Mouse (Mus musculus) heart, embryonic 16.5 days (tissue): ENCODE data around the gene Prdm11. TPM values are rescaled to one million over a fixed set of nuclear protein-coding genes. Genes with fewer than 3 reads are reported as not detected.

Experiments used
- ATAC-seq: fragments of 200-750 bp; cut with Nextera tagmentation; replicated peaks from 2 replicates; pipeline ENCODE4 v1.8.0; 2017; ENCODE audit warnings: moderate number of reproducible peaks; ENCODE audit not compliant: insufficient read depth, low FRiP score; ENCODE audit errors: extremely low read depth
- H3K27ac ChIP-seq: fragments of 300-500 bp; sonication (generic); 2 replicates; pipeline ENCODE4 v1.5.1; 2014; ENCODE audit warnings: mild to moderate bottlenecking, low read length, control low read depth, moderate library complexity
- H3K27me3 ChIP-seq: fragments of 300-500 bp; sonication (generic); 2 replicates; pipeline ENCODE4 v1.6.1; 2014; ENCODE audit warnings: low read length, mixed read lengths; ENCODE audit not compliant: control insufficient read depth, insufficient read depth
- H3K36me3 ChIP-seq: fragments of 300-500 bp; sonication (generic); 2 replicates; pipeline ENCODE4 v1.6.1; 2014; ENCODE audit not compliant: control insufficient read depth, insufficient read depth
- H3K4me1 ChIP-seq: fragments of 300-500 bp; sonication (generic); 2 replicates; pipeline ENCODE4 v1.6.1; 2014; ENCODE audit warnings: low read length, mixed read lengths; ENCODE audit not compliant: control insufficient read depth, insufficient read depth
- H3K4me2 ChIP-seq: fragments of 300-500 bp; sonication (generic); 2 replicates; pipeline ENCODE4 v1.6.1; 2014; ENCODE audit warnings: low read depth, mild to moderate bottlenecking, control low read depth, low read length
- H3K4me3 ChIP-seq: fragments of 300-500 bp; sonication (generic); 2 replicates; pipeline ENCODE4 v1.5.1; 2014; ENCODE audit warnings: mild to moderate bottlenecking, control low read depth, low read length
- H3K9ac ChIP-seq: fragments of 300-500 bp; sonication (generic); 2 replicates; pipeline ENCODE4 v1.6.1; 2014; ENCODE audit warnings: low read length, control low read depth
- H3K9me3 ChIP-seq: fragments of 300-500 bp; sonication (generic); replicated peaks from 2 replicates; pipeline ENCODE4 v1.6.1; 2016; ENCODE audit warnings: low read length; ENCODE audit not compliant: control insufficient read depth
- WGBS: fragments of 180-500 bp; shearing (Covaris S2); extraction: QIAGEN DNeasy Blood & Tissue Kit; methylation state at CpG from one replicate; pipeline ENCODE4 v1.1.7; 2014; 5-methylcytosine and 5-hydroxymethylcytosine counted together
- polyA plus RNA-seq: library from polyadenylated mRNA; unstranded; fragments of >200 nt; fragmentation: Nextera tagmentation; extraction: Ambion mirVana; gene quantifications from 2 replicates; pipeline ENCODE4 v1.2.1, GENCODE M21; 2015

Gene Prdm11
- 3.7 and 3.9 TPM in 2 replicates for polyA plus RNA-seq

DNA sequence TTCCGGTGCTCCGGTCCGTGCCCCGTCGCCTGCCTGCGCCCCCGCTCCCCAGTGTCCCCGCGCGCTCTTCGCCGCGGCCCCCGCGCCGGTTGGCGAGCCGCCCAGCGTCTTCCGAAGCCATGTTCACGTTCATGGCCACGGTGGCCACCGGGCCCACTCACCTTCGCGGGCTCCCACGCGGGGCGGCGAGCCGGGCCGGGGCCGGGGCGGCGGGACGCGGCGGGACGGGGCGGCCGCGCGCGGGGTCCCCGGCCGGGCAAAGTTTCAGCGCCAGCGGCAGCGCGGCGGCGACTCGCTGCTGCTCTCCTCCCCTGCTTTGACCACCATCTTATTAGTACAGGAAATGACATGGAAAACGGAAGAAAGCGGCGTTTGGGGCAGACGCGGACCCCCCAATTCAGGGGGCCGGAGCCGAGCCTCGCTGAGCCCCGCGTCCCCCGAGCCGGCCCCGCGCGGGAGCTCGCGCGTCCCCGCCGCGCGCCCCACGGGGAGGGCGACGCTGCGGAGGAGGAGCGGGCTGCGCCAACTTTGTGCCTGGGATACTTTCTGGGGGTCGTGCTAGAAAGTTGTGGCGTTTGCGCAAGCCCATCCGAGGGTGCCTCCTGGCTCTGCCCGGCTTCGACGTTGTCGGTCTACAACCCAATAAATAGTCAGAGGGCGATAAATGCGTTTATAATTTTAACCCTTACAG, at the start of gene Prdm11:
Gene Prdm11 (minus strand): TSS at position 350 of the 691 bp plus-strand sequence.
- peak within 1 kb of the TSS; percentile 80 for H3K4me3 ChIP-seq
- no peaks in the 10 kb centered on the region for H3K36me3 ChIP-seq
- no peaks in the 10 kb centered on the region for H3K9me3 ChIP-seq
- peaks cover 50% of the 10 kb centered on the region for H3K4me1 ChIP-seq
- H3K27ac ChIP-seq, result peak within 1 kb of the TSS; percentile 96
- peak; percentile 37 for ATAC-seq
- WGBS, result 2% methylated on average over 79 of the region's 90 CpGs
- H3K9ac ChIP-seq, result peak within 1 kb of the TSS; percentile 97
- no peaks in the 10 kb centered on the region for H3K27me3 ChIP-seq
- peak within 1 kb of the TSS; percentile 80 for H3K4me2 ChIP-seq

DNA sequence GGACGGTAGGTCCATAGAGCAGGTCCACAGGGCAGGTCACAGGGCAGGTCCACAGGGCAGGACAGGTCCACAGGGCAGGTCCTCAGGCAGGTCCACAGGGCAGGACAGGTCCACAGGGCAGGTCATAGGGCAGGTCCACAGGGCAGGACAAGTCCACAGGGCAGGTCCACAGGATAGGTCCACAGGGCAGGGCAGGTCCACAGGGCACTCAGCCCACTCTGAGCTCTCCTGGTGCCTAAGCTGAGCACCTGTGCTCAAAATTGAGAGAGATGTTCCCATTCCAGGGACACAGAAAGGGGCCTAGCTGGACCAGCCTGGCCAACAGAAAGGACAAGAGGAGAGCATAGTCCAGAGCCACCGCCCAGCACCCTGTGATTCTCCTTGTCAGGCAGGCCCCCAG, 46.4 kb upstream of the Prdm11 start:
- H3K4me1 ChIP-seq, result no peaks in the 10 kb centered on the region
- H3K4me2 ChIP-seq, result no peak overlapping the region
- H3K27ac ChIP-seq, result no peak overlapping the region
- no peak overlapping the region for H3K9ac ChIP-seq
- 70% methylated on average over 2 of the region's 2 CpGs for WGBS
- no peaks in the 10 kb centered on the region for H3K9me3 ChIP-seq
- H3K27me3 ChIP-seq, result peaks cover 4% of the 10 kb centered on the region; the same call in 1 of the 2 replicates
- H3K4me3 ChIP-seq, result no peak overlapping the region
- H3K36me3 ChIP-seq, result no peaks in the 10 kb centered on the region
- ATAC-seq, result no peak

DNA sequence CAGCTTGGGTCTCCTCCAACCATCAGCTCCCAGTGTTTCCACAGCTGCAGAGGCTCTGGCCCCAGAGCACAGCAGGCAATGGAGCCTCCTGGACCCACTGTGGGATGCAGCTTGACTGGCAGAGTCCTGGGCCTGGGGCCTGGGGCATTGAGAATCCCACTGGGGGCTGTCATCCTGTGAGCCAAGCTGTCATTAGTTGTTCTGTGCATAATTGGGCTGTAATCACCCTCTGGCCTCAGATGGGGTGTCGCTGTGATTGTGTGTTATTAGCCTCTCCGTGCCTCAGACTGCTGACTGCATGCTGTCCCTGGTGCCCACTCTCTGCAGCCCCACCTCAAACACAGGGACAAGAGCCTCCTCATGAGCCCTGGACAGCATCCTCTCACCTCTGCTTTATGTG, 45.7 kb upstream of the Prdm11 start:
- H3K27ac ChIP-seq, result no peak overlapping the region
- H3K4me2 ChIP-seq, result no peak overlapping the region
- H3K4me1 ChIP-seq, result no peaks in the 10 kb centered on the region
- no peak overlapping the region for H3K9ac ChIP-seq
- no peaks in the 10 kb centered on the region for H3K36me3 ChIP-seq
- no peak overlapping the region for H3K4me3 ChIP-seq
- peaks cover 4% of the 10 kb centered on the region; the same call in 1 of the 2 replicates for H3K27me3 ChIP-seq
- 61% methylated on average over 2 of the region's 2 CpGs for WGBS
- H3K9me3 ChIP-seq, result no peaks in the 10 kb centered on the region
- ATAC-seq, result no peak

DNA sequence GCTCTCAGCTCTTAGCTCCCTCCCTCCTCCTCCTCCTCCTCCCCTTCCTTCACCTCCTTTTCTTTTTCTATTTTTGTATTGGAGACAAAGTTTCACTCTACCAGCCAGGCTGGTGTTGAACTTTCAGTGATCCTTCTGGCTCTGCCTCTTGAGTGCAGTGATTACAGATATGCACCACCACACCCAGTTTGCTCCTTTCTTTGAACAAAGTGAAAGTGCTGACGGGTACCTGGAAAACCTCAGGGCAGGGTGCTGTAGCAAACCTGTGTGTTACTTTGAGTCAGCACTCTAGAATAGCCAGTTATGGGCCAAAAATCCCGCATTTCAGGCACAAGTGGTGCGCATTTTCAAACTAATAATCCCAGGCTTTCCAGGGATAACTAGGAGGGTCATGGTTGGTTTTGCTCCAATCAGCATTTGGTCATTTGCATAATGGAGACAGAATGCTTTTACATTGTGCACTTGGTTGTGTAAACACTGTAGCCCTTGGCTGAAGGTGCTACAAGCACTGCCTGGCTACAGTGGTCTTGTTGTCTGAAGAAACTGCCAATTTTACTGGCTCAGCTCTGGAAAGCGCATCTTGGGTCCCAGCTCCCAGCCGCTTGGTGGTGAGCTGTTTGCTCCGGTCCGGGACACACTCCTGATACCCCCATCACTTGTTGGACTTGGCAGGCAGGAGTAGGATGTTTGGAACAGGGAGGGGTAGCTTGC, 43.6 kb upstream of the Prdm11 start:
- Histone ChIP-seq H3K9me3 (no peaks in the 10 kb centered on the region), H3K27me3 (peaks cover 4% of the 10 kb centered on the region; the same call in 1 of the 2 replicates), H3K4me3 (no peak overlapping the region), H3K36me3 (no peaks in the 10 kb centered on the region), H3K4me2 (no peak overlapping the region), H3K27ac (no peak overlapping the region), H3K9ac (no peak overlapping the region), H3K4me1 (no peaks in the 10 kb centered on the region)
- no peak for ATAC-seq
- 42% methylated on average over 7 of the region's 7 CpGs for WGBS

DNA sequence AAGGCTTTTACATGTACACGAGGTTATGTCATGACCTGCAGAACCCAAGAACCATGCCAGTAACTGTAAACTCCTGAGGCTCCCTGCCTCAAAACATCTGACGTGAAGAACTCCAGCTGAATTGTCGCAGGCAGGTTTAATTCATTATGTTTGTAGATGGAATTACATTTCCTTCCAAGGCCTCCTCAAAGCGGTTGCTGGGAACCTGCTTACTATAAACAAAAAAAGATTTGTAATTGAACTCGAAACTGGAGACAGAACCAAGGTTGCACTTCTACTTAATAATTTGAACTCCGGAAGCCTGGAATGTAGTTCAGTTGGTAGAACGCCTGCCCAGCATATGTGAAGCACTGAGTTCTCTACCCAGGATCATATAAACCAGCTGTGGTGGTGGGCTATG, 42.0 kb upstream of the Prdm11 start:
- Histone ChIP-seq H3K27me3 (0 out of 2 replicates have a peak, but pooled peaks cover 4% of the 10 kb centered on the region), H3K27ac (no peak overlapping the region), H3K4me2 (no peak overlapping the region), H3K36me3 (no peaks in the 10 kb centered on the region), H3K9me3 (no peaks in the 10 kb centered on the region), H3K4me1 (no peaks in the 10 kb centered on the region), H3K4me3 (no peak overlapping the region), H3K9ac (no peak overlapping the region)
- ATAC-seq, result no peak
- 87% methylated on average over 7 of the region's 7 CpGs for WGBS

DNA sequence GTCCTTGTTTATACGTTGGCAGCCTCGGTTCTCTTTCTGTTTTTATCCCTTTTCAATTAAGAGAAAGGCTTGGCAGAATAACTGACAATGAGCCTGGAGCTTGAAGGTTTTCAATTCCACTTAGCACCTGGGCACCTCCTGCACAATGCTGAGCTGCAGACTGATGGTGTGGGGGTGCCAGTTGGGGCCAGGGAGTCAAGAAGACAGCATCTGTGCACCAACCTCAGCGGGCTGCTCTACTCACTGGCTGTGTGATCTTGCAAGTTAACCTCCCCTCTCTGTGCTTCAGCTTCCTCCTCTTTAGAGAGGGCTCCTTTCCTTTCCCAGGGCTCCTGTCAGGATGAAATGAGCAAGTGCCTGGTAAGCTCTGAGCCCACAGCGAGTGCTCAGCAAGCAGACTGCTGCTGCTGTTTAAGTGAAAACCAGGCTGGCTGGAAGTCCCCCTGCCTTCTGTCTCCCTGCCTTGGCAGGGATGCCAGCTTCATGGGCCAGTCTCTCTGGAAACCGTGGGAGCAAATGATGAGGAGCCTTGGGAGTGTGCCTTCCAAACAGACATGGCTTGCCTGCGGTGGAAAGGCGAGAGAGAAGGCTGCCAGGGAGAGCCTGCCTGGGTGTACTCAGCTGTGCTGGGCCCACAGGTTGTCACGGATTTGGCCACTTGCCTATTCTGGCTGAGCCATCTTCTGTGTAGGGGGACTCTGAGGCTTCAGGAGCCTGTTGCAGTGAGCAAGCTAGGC, 39.5 kb upstream of the Prdm11 start:
- no peaks in the 10 kb centered on the region for H3K9me3 ChIP-seq
- 0 out of 2 replicates have a peak, but pooled peaks cover 4% of the 10 kb centered on the region for H3K27me3 ChIP-seq
- H3K4me3 ChIP-seq, result no peak overlapping the region
- no peak overlapping the region for H3K4me2 ChIP-seq
- WGBS, result 54% methylated on average over 8 of the region's 8 CpGs
- H3K4me1 ChIP-seq, result no peaks in the 10 kb centered on the region
- H3K36me3 ChIP-seq, result no peaks in the 10 kb centered on the region
- no peak overlapping the region for H3K27ac ChIP-seq
- no peak overlapping the region for H3K9ac ChIP-seq
- ATAC-seq, result no peak

DNA sequence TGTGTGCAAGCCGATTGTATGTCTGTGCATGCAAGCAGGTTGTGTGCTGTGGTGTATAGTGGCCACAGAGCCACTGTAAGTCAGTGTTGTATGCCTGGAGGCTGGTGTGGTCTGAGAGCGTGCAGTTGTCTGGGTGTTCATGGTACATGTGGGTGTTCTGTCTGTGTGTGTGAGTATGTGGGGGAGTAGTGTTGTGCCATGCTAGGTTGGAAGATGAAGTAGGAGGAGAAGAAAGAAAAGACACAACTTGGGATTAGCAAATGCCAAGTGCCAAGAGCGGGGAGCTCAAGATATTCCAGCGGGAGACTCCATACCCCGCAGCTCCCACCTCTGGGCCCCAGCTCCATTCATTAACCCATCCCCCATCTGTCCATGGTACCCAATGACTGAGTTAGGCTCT, 38.5 kb upstream of the Prdm11 start:
- no peak overlapping the region for H3K9ac ChIP-seq
- no peaks in the 10 kb centered on the region for H3K36me3 ChIP-seq
- WGBS, result 80% methylated on average over 5 of the region's 5 CpGs
- no peak overlapping the region for H3K27ac ChIP-seq
- no peak overlapping the region for H3K4me2 ChIP-seq
- H3K4me1 ChIP-seq, result no peaks in the 10 kb centered on the region
- ATAC-seq, result no peak
- no peaks in the 10 kb centered on the region for H3K27me3 ChIP-seq
- H3K9me3 ChIP-seq, result no peaks in the 10 kb centered on the region
- no peak overlapping the region for H3K4me3 ChIP-seq

DNA sequence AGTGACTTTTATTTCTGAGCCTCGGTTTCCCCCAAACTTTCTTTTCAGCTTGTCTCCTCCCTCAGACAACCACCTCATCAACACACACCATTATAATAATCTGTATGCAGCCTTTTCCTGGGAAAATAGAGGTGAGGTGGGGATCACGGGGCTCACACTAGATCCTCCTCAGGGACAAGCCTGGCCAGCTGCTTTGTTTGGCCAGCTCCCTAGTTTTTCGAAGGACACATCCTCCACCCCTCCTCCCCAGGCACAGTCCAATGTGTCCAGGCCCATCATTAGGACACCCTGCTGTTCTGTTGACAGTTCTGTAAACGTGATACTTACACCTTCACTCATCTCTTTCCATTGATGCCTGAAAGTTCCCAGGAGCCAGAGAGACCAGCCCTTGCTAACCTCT, 37.4 kb upstream of the Prdm11 start:
- H3K36me3 ChIP-seq, result no peaks in the 10 kb centered on the region
- no peak for ATAC-seq
- no peak overlapping the region for H3K27ac ChIP-seq
- no peaks in the 10 kb centered on the region for H3K4me1 ChIP-seq
- no peaks in the 10 kb centered on the region for H3K9me3 ChIP-seq
- 52% methylated on average over 4 of the region's 4 CpGs for WGBS
- no peaks in the 10 kb centered on the region for H3K27me3 ChIP-seq
- no peak overlapping the region for H3K9ac ChIP-seq
- no peak overlapping the region for H3K4me3 ChIP-seq
- H3K4me2 ChIP-seq, result no peak overlapping the region

DNA sequence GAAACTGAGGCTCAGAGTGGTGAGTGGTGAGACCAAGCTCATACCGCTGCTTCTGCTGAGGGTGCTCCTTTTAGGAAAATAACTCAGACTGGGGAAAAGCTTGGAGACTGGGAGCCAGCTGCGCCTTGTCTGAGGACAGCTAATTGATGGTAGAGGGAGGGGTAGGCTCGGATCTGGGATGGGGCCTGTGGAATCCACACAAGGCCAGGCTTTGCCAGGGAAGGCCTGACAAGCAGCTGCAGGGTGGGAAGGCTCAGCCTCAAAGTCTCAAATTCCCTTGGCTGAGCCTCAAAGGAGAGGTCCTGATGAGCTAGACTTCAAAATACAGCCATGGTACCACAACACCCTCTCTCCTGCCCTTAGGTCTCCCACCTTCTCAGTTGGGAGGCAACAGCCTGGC, 36.9 kb upstream of the Prdm11 start:
- H3K36me3 ChIP-seq, result no peaks in the 10 kb centered on the region
- no peak overlapping the region for H3K4me3 ChIP-seq
- no peaks in the 10 kb centered on the region for H3K4me1 ChIP-seq
- no peak overlapping the region for H3K27ac ChIP-seq
- 58% methylated on average over 3 of the region's 3 CpGs for whole genome bisulfite sequencing
- no peaks in the 10 kb centered on the region for H3K9me3 ChIP-seq
- no peak for ATAC-seq
- H3K9ac ChIP-seq, result no peak overlapping the region
- H3K4me2 ChIP-seq, result no peak overlapping the region
- H3K27me3 ChIP-seq, result no peaks in the 10 kb centered on the region
